Mouse (Mus musculus) embryonic facial prominence, embryonic 13.5 days (tissue): ENCODE measurements around the gene Iqch. TPM values are rescaled to one million over a fixed set of nuclear protein-coding genes. Genes with fewer than 3 reads are reported as not detected.

Experiments
- ATAC-seq: fragments of 200-750 bp; cut with Nextera tagmentation; 2 replicates; pipeline ENCODE4 v1.8.0; 2017; ENCODE audit warnings: low read depth; ENCODE audit not compliant: insufficient number of reproducible peaks, insufficient read depth, low FRiP score, low TSS enrichment
- H3K27ac ChIP-seq: fragments of 300-500 bp; sonication (generic); 2 replicates; pipeline ENCODE4 v1.5.1; 2015; ENCODE audit warnings: moderate library complexity, mild to moderate bottlenecking, inconsistent platforms
- H3K27me3 ChIP-seq: fragments of 300-500 bp; sonication (generic); 2 replicates; pipeline ENCODE4 v1.6.1; 2015; ENCODE audit warnings: mild to moderate bottlenecking, inconsistent platforms
- H3K36me3 ChIP-seq: fragments of 300-500 bp; sonication (generic); 2 replicates; pipeline ENCODE4 v1.6.1; 2015; ENCODE audit warnings: mild to moderate bottlenecking, inconsistent platforms
- H3K4me1 ChIP-seq: fragments of 300-500 bp; sonication (generic); 2 replicates; pipeline ENCODE4 v1.6.1; 2015; ENCODE audit warnings: inconsistent platforms
- H3K4me2 ChIP-seq: fragments of 300-500 bp; sonication (generic); 2 replicates; pipeline ENCODE4 v1.6.1; 2015; ENCODE audit warnings: moderate library complexity, mild to moderate bottlenecking, inconsistent platforms
- H3K4me3 ChIP-seq: fragments of 300-500 bp; sonication (generic); 2 replicates; pipeline ENCODE4 v1.5.1; 2015; ENCODE audit warnings: mild to moderate bottlenecking, inconsistent platforms
- H3K9ac ChIP-seq: fragments of 300-500 bp; sonication (generic); 2 replicates; pipeline ENCODE4 v1.6.1; 2015; ENCODE audit warnings: mild to moderate bottlenecking, inconsistent platforms
- H3K9me3 ChIP-seq: fragments of 300-500 bp; sonication (generic); 2 replicates; pipeline ENCODE4 v1.6.1; 2016; ENCODE audit warnings: inconsistent platforms
- WGBS: fragments of 180-500 bp; shearing (Covaris S2); methylation state at CpG from one replicate; pipeline ENCODE4 v1.1.7; 2015; ENCODE audit warnings: mixed read lengths; 5-methylcytosine and 5-hydroxymethylcytosine counted together
- polyA plus RNA-seq: library from polyadenylated mRNA; unstranded; fragments of >200 nt; fragmentation: Nextera tagmentation; extraction: Ambion mirVana; gene quantifications from 2 replicates; pipeline ENCODE4 v1.2.1, GENCODE M21; 2015

Iqch gene
- polyA plus RNA-seq, 1 experiment from 2014 or later, result not detected

GRCm38 (mm10) chr9:63610841-63611366, 8.6 kb upstream of the Iqch start:
- WGBS, result 11% methylated on average over 13 of the region's 13 CpGs
- peak overlapping the region; percentile 18; the same call in 1 of the 2 replicates for H3K4me3 ChIP-seq
- no peak for ATAC-seq

GRCm38 (mm10) chr9:63610231-63610630, 7.9 kb upstream of the Iqch start:
- WGBS, result 80% methylated on average over 6 of the region's 6 CpGs
- H3K36me3 ChIP-seq, result no peaks in the 10 kb centered on the region
- H3K27me3 ChIP-seq, result no peaks in the 10 kb centered on the region
- H3K4me2 ChIP-seq, result 0 out of 2 replicates have a peak overlapping the region, but pooled peaks have one; percentile 45
- H3K9me3 ChIP-seq, result no peaks in the 10 kb centered on the region
- no peak overlapping the region for H3K9ac ChIP-seq
- H3K4me1 ChIP-seq, result peaks cover 59% of the 10 kb centered on the region
- H3K4me3 ChIP-seq, result no peak overlapping the region
- H3K27ac ChIP-seq, result peak overlapping the region; percentile 80
- no peak for ATAC-seq

More at GRCm38 (mm10) chr9:63610841-63611366, 8.6 kb upstream of the Iqch start:
- Histone ChIP-seq H3K9ac (peak overlapping the region; percentile 51; the same call in 1 of the 2 replicates), H3K9me3 (no peaks in the 10 kb centered on the region), H3K4me1 (peaks cover 57% of the 10 kb centered on the region), H3K36me3 (no peaks in the 10 kb centered on the region), H3K27me3 (no peaks in the 10 kb centered on the region), H3K27ac (peak overlapping the region; percentile 80), H3K4me2 (peak overlapping the region; percentile 45)

DNA sequence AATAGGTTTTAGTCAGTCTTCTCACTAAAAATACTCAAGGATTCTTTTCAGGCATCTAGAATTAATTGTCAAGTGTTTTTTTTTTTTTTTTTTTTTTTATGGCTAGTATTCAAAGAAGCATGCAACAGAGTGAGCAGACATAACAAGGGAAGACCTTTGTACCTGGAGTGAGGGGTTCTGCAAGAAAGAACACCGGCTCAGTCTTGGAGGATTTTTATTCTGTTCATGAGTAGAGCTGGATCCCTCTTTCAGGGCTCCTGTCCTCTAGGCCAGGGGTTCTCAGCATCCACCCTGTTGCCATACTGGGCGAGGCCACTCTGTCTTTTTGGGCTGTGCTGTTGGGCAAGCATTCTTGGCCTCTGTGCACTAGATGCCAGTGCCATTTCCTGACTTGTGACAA, 7.5 kb upstream of the Iqch start:
- Histone ChIP-seq H3K27me3 (no peaks in the 10 kb centered on the region), H3K9ac (no peak overlapping the region), H3K9me3 (no peaks in the 10 kb centered on the region), H3K4me2 (no peak overlapping the region), H3K4me3 (no peak overlapping the region), H3K4me1 (peaks cover 60% of the 10 kb centered on the region), H3K36me3 (no peaks in the 10 kb centered on the region), H3K27ac (peak overlapping the region; percentile 11; the same call in 1 of the 2 replicates)
- ATAC-seq, result no peak
- WGBS, result 96% methylated on average over 2 of the region's 2 CpGs

- no peak overlapping the region for H3K4me2 ChIP-seq
- H3K27me3 ChIP-seq, result no peaks in the 10 kb centered on the region
- H3K4me3 ChIP-seq, result no peak overlapping the region
- H3K9ac ChIP-seq, result no peak overlapping the region
- peaks cover 54% of the 10 kb centered on the region for H3K4me1 ChIP-seq
- no peak for ATAC-seq
- H3K36me3 ChIP-seq, result no peaks in the 10 kb centered on the region
- WGBS, result 70% methylated on average over 8 of the region's 8 CpGs
- no peaks in the 10 kb centered on the region for H3K9me3 ChIP-seq
- H3K27ac ChIP-seq, result peak overlapping the region; percentile 11; the same call in 1 of the 2 replicates
Measured at GRCm38 (mm10) chr9:63609246-63609645, 7.0 kb upstream of the Iqch start.

- H3K9ac ChIP-seq, result no peak overlapping the region
- no peak overlapping the region for H3K4me2 ChIP-seq
- H3K27ac ChIP-seq, result no peak overlapping the region; the same call in 1 of the 2 replicates
- WGBS, result 80% methylated on average over 6 of the region's 6 CpGs
- H3K4me1 ChIP-seq, result peaks cover 54% of the 10 kb centered on the region
- ATAC-seq, result no peak
- H3K9me3 ChIP-seq, result no peaks in the 10 kb centered on the region
- no peaks in the 10 kb centered on the region for H3K27me3 ChIP-seq
- H3K4me3 ChIP-seq, result no peak overlapping the region
- H3K36me3 ChIP-seq, result no peaks in the 10 kb centered on the region
Measured at GRCm38 (mm10) chr9:63608006-63608405, 5.7 kb upstream of the Iqch start.

GRCm38 (mm10) chr9:63606594-63606993, 4.3 kb upstream of the Iqch start:
- Histone ChIP-seq H3K9ac (no peak overlapping the region), H3K27ac (no peak overlapping the region), H3K4me3 (no peak overlapping the region), H3K4me1 (peaks cover 43% of the 10 kb centered on the region), H3K4me2 (no peak overlapping the region), H3K36me3 (no peaks in the 10 kb centered on the region), H3K27me3 (no peaks in the 10 kb centered on the region), H3K9me3 (no peaks in the 10 kb centered on the region)
- no peak for ATAC-seq
- 58% methylated on average over 2 of the region's 2 CpGs for WGBS

- WGBS, result 64% methylated on average over 6 of the region's 6 CpGs
- Histone ChIP-seq H3K4me1 (peaks cover 21% of the 10 kb centered on the region), H3K36me3 (no peaks in the 10 kb centered on the region), H3K27me3 (no peaks in the 10 kb centered on the region), H3K4me3 (no peak overlapping the region), H3K9me3 (no peaks in the 10 kb centered on the region), H3K4me2 (peak overlapping the region; percentile 73), H3K27ac (no peak overlapping the region), H3K9ac (no peak overlapping the region)
- no peak for ATAC-seq
Measured at GRCm38 (mm10) chr9:63603849-63604248, 1.6 kb upstream of the Iqch start.

- Histone ChIP-seq H3K4me2 (no peak overlapping the region), H3K27me3 (no peaks in the 10 kb centered on the region), H3K4me1 (no peaks in the 10 kb centered on the region), H3K36me3 (no peaks in the 10 kb centered on the region), H3K4me3 (no peak overlapping the region), H3K9me3 (no peaks in the 10 kb centered on the region), H3K27ac (no peak overlapping the region), H3K9ac (no peak overlapping the region)
- no peak for ATAC-seq
- 74% methylated on average over 9 of the region's 9 CpGs for WGBS
Measured at GRCm38 (mm10) chr9:63596660-63597059, 5.6 kb downstream of the Iqch start.

- Histone ChIP-seq H3K4me1 (no peaks in the 10 kb centered on the region), H3K27ac (no peak overlapping the region)
- no peak for ATAC-seq
Measured at GRCm38 (mm10) chr9:63595652-63596051, 6.6 kb downstream of the Iqch start.

GRCm38 (mm10) chr9:63595032-63595431, 7.3 kb downstream of the Iqch start:
- no peak for ATAC-seq
- Histone ChIP-seq H3K4me3 (no peak overlapping the region), H3K4me2 (no peak overlapping the region), H3K4me1 (no peaks in the 10 kb centered on the region), H3K27ac (no peak overlapping the region), H3K9me3 (no peaks in the 10 kb centered on the region), H3K36me3 (no peaks in the 10 kb centered on the region), H3K9ac (no peak overlapping the region), H3K27me3 (no peaks in the 10 kb centered on the region)
- WGBS, result 100% methylated on average over 1 of the region's 1 CpGs

More at GRCm38 (mm10) chr9:63595652-63596051, 6.6 kb downstream of the Iqch start:
- Histone ChIP-seq H3K4me3 (no peak overlapping the region), H3K9me3 (no peaks in the 10 kb centered on the region), H3K36me3 (no peaks in the 10 kb centered on the region), H3K4me2 (no peak overlapping the region), H3K9ac (no peak overlapping the region), H3K27me3 (no peaks in the 10 kb centered on the region)
- 79% methylated on average over 8 of the region's 8 CpGs for WGBS

- Histone ChIP-seq H3K27me3 (no peaks in the 10 kb centered on the region), H3K9me3 (no peaks in the 10 kb centered on the region), H3K4me2 (no peak overlapping the region), H3K9ac (no peak overlapping the region), H3K4me1 (no peaks in the 10 kb centered on the region), H3K27ac (no peak overlapping the region), H3K4me3 (no peak overlapping the region), H3K36me3 (no peaks in the 10 kb centered on the region)
- 89% methylated on average over 8 of the region's 8 CpGs for WGBS
- ATAC-seq, result no peak
Measured at GRCm38 (mm10) chr9:63591661-63592256, 10.5 kb downstream of the Iqch start.

DNA sequence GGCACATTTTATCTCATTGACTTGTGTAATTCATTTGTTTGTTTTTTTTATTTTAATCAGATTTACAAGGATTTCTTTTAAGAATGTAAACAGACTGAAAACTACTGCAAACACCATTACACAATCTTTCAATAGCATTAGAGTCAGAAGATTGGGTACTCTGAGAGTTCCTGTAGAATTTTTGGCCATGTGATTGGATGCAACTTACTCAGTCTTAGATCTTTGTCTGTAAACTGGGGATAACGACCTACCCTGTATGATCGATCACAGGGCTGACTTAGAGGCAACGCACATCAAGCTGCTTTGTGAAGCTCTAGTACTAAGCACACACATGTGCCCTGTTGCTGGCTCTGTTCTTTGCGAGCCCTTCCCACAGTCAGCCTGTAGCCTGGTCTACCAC, 11.7 kb downstream of the Iqch start:
- ATAC-seq, result no peak
- no peaks in the 10 kb centered on the region for H3K9me3 ChIP-seq
- H3K27ac ChIP-seq, result no peak overlapping the region
- no peaks in the 10 kb centered on the region for H3K27me3 ChIP-seq
- no peak overlapping the region for H3K4me2 ChIP-seq
- no peaks in the 10 kb centered on the region for H3K4me1 ChIP-seq
- no peak overlapping the region for H3K9ac ChIP-seq
- no peak overlapping the region for H3K4me3 ChIP-seq
- 83% methylated on average over 4 of the region's 4 CpGs for WGBS
- no peaks in the 10 kb centered on the region for H3K36me3 ChIP-seq
